Mouse (Mus musculus): ENCODE results near the gene Tmem14a. TPM values are rescaled to one million over a fixed set of nuclear protein-coding genes. Genes with fewer than 3 reads are reported as not detected.
A peak's percentile ranks its signal among the peaks of the same experiment; 100 is the strongest.
"Not testable (repeated sequence)": the region's sequence is repeated elsewhere in the genome, so short reads cannot be mapped to it uniquely, and the experiment has no call there.

Tmem14a gene
- polyA plus RNA-seq, 1 experiment from 2014 or later = 15.2 TPM

DNA sequence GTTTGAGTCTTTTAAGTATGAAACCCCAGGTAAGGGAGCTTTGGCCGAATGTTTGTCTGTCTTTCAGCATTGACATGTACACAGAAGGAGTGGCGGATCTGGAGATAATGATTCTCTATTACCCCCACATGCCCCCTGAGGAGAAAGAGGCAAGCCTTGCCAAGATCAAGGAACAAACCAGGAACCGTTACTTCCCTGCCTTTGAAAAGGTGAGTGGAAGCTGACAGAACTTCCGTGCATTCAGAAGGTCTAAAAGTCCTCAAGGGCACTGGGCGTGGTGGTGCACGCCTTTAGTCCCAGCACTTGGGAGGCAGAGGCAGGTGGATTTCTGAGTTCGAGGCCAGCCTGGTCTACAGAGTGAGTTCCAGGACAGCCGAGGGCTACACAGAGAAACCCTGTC lies 41.6 kb downstream of the Tmem14a start:
- H3K27ac ChIP-seq (ENCODE audit: low read length); H3K4me2 ChIP-seq (replicated peaks; ENCODE audit: low read depth, low read length); H3K9me3 ChIP-seq (ENCODE audit: control insufficient read depth, low read depth, low read length); H3K36me3 ChIP-seq (ENCODE audit: control insufficient read depth, insufficient read depth, low read length); H3K4me3 ChIP-seq (ENCODE audit: low read depth, low read length); ATAC-seq (ENCODE audit: insufficient number of reproducible peaks, insufficient read depth, low FRiP score, low read depth); H3K4me1 ChIP-seq (ENCODE audit: control insufficient read depth, insufficient read depth, low read length); H3K27me3 ChIP-seq (ENCODE audit: control insufficient read depth, insufficient read depth, low read length); H3K9ac ChIP-seq (replicated peaks; ENCODE audit: low read depth, low read length): not testable (repeated sequence)
- 87% methylated on average over 8 of the region's 8 CpGs for WGBS

DNA sequence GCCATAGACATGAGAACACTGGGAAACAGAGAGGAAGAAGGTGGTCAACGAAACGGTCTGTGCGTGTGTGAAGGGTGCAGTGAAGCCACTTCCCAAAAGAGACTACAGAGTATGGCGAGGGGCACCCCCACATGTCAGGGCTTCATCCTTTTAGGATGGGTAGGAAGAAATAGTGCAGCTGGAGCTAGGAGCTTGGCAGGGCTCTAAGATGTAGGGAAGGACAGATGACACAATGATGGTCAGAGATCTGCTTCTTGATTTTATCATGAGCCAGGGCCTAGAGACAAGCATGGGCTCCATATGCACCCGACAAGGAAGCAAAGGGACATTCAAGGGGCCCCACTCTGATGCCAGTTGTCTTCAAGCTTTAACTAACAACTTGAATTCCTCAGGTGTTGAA lies 44.0 kb downstream of the Tmem14a start:
- no peak for ATAC-seq (ENCODE audit: insufficient number of reproducible peaks, insufficient read depth, low FRiP score, low read depth)
- no peak overlapping the region for H3K27ac ChIP-seq (ENCODE audit: low read length)
- H3K9ac ChIP-seq (replicated peaks; ENCODE audit: low read depth, low read length) = no peak overlapping the region
- H3K27me3 ChIP-seq (ENCODE audit: control insufficient read depth, insufficient read depth, low read length) = no peaks in the 10 kb centered on the region
- no peak overlapping the region for H3K4me3 ChIP-seq (ENCODE audit: low read depth, low read length)
- no peaks in the 10 kb centered on the region for H3K4me1 ChIP-seq (ENCODE audit: control insufficient read depth, insufficient read depth, low read length)
- WGBS = 92% methylated on average over 5 of the region's 5 CpGs
- no peak overlapping the region for H3K4me2 ChIP-seq (replicated peaks; ENCODE audit: low read depth, low read length)
- no peaks in the 10 kb centered on the region for H3K9me3 ChIP-seq (ENCODE audit: control insufficient read depth, low read depth, low read length)
- no peaks in the 10 kb centered on the region for H3K36me3 ChIP-seq (ENCODE audit: control insufficient read depth, insufficient read depth, low read length)

DNA sequence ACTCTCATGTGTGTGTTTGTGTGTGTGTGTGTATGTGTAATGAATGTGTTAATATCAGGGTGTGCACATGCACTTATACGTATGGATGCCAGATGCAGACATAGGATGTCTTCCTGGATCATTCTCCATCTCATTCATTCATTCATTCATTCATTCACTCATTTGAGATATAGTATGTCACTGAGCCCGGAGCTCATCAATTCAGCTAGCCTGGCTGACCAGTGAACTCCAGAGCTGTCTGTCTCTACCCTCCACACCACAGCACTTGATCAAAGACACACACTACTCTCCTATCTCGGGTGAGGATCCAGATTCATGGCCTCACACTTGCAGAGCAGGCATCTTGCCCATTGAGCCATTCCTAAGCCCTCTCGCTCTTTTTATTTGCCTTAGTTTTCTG lies 45.6 kb downstream of the Tmem14a start:
- Histone ChIP-seq H3K36me3 (ENCODE audit: control insufficient read depth, insufficient read depth, low read length) (no peaks in the 10 kb centered on the region), H3K4me2 (replicated peaks; ENCODE audit: low read depth, low read length) (no peak overlapping the region), H3K4me1 (ENCODE audit: control insufficient read depth, insufficient read depth, low read length) (no peaks in the 10 kb centered on the region), H3K27me3 (ENCODE audit: control insufficient read depth, insufficient read depth, low read length) (no peaks in the 10 kb centered on the region), H3K9me3 (ENCODE audit: control insufficient read depth, low read depth, low read length) (no peaks in the 10 kb centered on the region), H3K9ac (replicated peaks; ENCODE audit: low read depth, low read length) (no peak overlapping the region), H3K4me3 (ENCODE audit: low read depth, low read length) (no peak overlapping the region), H3K27ac (ENCODE audit: low read length) (no peak overlapping the region)
- no peak for ATAC-seq (ENCODE audit: insufficient number of reproducible peaks, insufficient read depth, low FRiP score, low read depth)
- WGBS = 85% methylated on average over 4 of the region's 4 CpGs

DNA sequence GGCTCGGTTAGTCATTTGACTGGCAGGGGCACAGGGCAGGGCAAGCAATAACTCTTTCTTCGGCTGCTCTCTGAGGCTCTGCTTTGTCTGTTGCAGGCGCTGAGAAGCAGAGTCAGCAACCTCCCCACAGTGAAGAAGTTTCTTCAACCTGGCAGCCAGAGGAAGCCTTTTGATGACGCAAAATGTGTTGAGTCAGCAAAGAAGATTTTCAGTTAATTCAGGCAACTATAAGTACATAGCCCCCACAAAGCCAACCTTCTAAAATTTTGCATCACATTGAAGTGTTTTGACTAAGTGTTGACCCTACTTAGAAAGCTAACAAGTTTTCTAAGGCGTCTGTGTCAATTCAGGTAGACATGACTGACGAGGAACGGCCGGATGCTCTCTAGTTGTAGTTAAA lies 46.4 kb downstream of the Tmem14a start:
- Histone ChIP-seq H3K27ac (ENCODE audit: low read length) (no peak overlapping the region), H3K36me3 (ENCODE audit: control insufficient read depth, insufficient read depth, low read length) (no peaks in the 10 kb centered on the region), H3K4me3 (ENCODE audit: low read depth, low read length) (no peak overlapping the region), H3K4me2 (replicated peaks; ENCODE audit: low read depth, low read length) (no peak overlapping the region), H3K4me1 (ENCODE audit: control insufficient read depth, insufficient read depth, low read length) (no peaks in the 10 kb centered on the region), H3K9me3 (ENCODE audit: control insufficient read depth, low read depth, low read length) (no peaks in the 10 kb centered on the region), H3K27me3 (ENCODE audit: control insufficient read depth, insufficient read depth, low read length) (no peaks in the 10 kb centered on the region), H3K9ac (replicated peaks; ENCODE audit: low read depth, low read length) (no peak overlapping the region)
- WGBS = 74% methylated on average over 8 of the region's 8 CpGs
- no peak for ATAC-seq (ENCODE audit: insufficient number of reproducible peaks, insufficient read depth, low FRiP score, low read depth)

DNA sequence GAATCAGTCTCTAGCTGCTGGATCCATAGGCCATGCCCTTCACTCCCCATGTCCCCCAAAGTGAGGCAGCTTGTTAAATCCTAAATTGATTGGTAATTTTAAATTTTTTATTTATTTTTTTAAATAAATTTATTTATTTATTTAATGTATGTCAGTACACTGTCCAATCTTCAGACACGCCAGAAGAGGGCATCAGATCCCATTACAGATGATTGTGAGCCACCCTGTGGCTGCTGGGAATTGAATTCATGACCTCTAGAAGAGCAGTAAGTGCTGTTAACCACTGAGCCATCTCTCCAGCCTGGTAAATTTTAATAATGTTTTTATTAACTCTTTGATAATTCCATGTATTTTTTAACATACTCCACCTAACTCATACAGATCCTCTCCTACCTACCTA lies 48.4 kb downstream of the Tmem14a start:
- Histone ChIP-seq H3K4me2 (replicated peaks; ENCODE audit: low read depth, low read length) (no peak overlapping the region), H3K36me3 (ENCODE audit: control insufficient read depth, insufficient read depth, low read length) (no peaks in the 10 kb centered on the region), H3K9me3 (ENCODE audit: control insufficient read depth, low read depth, low read length) (no peaks in the 10 kb centered on the region), H3K4me1 (ENCODE audit: control insufficient read depth, insufficient read depth, low read length) (no peaks in the 10 kb centered on the region), H3K27ac (ENCODE audit: low read length) (no peak overlapping the region), H3K27me3 (ENCODE audit: control insufficient read depth, insufficient read depth, low read length) (no peaks in the 10 kb centered on the region), H3K9ac (replicated peaks; ENCODE audit: low read depth, low read length) (no peak overlapping the region), H3K4me3 (ENCODE audit: low read depth, low read length) (no peak overlapping the region)
- ATAC-seq (ENCODE audit: insufficient number of reproducible peaks, insufficient read depth, low FRiP score, low read depth) = no peak
- 71% methylated on average over 1 of the region's 1 CpGs for WGBS

DNA sequence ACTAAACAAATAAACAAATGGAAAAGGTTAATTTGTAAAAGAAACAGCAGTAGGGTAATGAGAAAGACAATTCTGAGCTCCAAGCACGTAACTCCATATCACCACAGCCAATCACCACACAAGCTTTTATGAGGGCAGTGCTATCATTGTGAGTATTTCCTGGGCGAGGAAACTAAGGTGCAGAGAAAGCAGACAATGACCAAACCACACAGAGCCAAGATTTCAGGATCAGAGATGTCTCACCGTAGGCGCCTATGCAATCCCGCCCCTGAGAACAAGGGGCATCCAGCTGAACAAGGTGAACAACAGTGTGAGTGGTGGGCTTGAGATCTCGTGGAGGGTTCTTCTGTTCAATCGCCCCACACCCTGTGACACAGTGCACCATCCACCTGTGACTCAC lies 49.1 kb downstream of the Tmem14a start:
- WGBS = 85% methylated on average over 5 of the region's 7 CpGs
- not testable (repeated sequence) for ATAC-seq (ENCODE audit: insufficient number of reproducible peaks, insufficient read depth, low FRiP score, low read depth); H3K36me3 ChIP-seq (ENCODE audit: control insufficient read depth, insufficient read depth, low read length); H3K4me2 ChIP-seq (replicated peaks; ENCODE audit: low read depth, low read length); H3K27ac ChIP-seq (ENCODE audit: low read length); H3K27me3 ChIP-seq (ENCODE audit: control insufficient read depth, insufficient read depth, low read length); H3K9ac ChIP-seq (replicated peaks; ENCODE audit: low read depth, low read length); H3K4me3 ChIP-seq (ENCODE audit: low read depth, low read length); H3K4me1 ChIP-seq (ENCODE audit: control insufficient read depth, insufficient read depth, low read length); H3K9me3 ChIP-seq (ENCODE audit: control insufficient read depth, low read depth, low read length)

DNA sequence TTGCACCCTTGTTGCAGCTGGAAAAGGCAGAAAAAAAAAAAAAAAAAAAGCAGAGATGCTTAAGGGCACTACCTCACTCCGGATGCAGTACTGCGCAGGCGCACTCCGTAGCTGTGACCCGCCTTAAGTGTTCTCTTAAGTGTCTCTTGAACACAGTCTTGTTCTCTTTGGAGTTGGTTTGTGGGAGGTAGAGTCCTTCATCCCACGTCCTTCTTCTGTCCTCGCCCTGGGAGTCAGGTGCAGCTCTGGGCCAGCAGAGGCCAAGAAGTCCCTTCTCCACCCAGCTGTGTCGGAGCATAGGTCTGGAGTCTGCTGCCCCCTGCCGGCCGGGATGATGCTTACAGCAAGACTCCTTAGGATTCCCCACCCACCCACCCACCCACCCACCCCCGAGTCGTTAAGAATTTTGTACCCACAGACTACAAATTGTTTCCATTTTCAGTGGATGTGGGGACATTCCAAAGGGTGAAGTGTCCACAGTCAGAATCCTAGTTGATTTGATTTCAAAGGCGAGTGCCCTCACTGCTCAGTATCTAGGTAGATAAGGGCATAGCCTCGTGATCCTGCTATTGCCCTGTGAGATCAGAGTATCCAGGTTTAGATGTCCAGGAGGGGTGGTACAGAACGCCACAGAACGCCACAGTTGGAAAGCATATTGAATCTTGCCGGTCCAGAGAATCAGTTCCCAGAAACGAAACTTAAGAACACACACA lies 53.1 kb downstream of the Tmem14a start:
- H3K27me3 ChIP-seq (ENCODE audit: control insufficient read depth, insufficient read depth, low read length) = no peaks in the 10 kb centered on the region
- H3K27ac ChIP-seq (ENCODE audit: low read length) = no peak overlapping the region
- no peaks in the 10 kb centered on the region for H3K36me3 ChIP-seq (ENCODE audit: control insufficient read depth, insufficient read depth, low read length)
- WGBS = 22% methylated on average over 18 of the region's 18 CpGs
- no peaks in the 10 kb centered on the region for H3K9me3 ChIP-seq (ENCODE audit: control insufficient read depth, low read depth, low read length)
- ATAC-seq (ENCODE audit: insufficient number of reproducible peaks, insufficient read depth, low FRiP score, low read depth) = peak; percentile 68
- 0 out of 2 replicates have a peak overlapping the region, but pooled peaks have one; percentile 18 for H3K9ac ChIP-seq (replicated peaks; ENCODE audit: low read depth, low read length)
- peak overlapping the region; percentile 16 for H3K4me3 ChIP-seq (ENCODE audit: low read depth, low read length)
- 0 out of 2 replicates have a peak, but pooled peaks cover 3% of the 10 kb centered on the region for H3K4me1 ChIP-seq (ENCODE audit: control insufficient read depth, insufficient read depth, low read length)
- peak overlapping the region; percentile 45 for H3K4me2 ChIP-seq (replicated peaks; ENCODE audit: low read depth, low read length)

DNA sequence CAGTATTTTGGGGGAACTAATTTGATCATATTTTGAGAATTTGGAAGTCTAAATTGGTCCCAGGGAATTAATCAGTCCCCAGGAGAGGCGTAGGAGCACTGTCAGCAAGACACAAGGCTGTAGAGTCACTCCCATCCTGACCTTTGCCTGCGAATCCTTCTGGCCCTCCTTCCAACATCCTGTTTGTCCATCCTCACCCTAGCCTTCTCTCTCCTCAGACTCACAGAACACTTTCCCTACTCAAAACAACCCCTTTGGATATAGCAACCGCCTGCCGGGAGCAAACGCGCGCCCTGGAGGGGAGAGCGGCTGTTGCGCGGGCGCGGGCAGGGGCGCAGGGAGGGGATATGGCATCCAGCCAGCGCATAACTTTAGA lies 53.7 kb downstream of the Tmem14a start:
- Histone ChIP-seq H3K4me3 (ENCODE audit: low read depth, low read length) (peak overlapping the region; percentile 16), H3K36me3 (ENCODE audit: control insufficient read depth, insufficient read depth, low read length) (no peaks in the 10 kb centered on the region), H3K27me3 (ENCODE audit: control insufficient read depth, insufficient read depth, low read length) (no peaks in the 10 kb centered on the region), H3K9me3 (ENCODE audit: control insufficient read depth, low read depth, low read length) (no peaks in the 10 kb centered on the region), H3K27ac (ENCODE audit: low read length) (no peak overlapping the region), H3K4me2 (replicated peaks; ENCODE audit: low read depth, low read length) (peak overlapping the region; percentile 45), H3K4me1 (ENCODE audit: control insufficient read depth, insufficient read depth, low read length) (0 out of 2 replicates have a peak, but pooled peaks cover 3% of the 10 kb centered on the region), H3K9ac (replicated peaks; ENCODE audit: low read depth, low read length) (0 out of 2 replicates have a peak overlapping the region, but pooled peaks have one; percentile 18)
- WGBS = 16% methylated on average over 14 of the region's 14 CpGs
- 0 out of 2 replicates have a peak, but pooled peaks have one; percentile 21 for ATAC-seq (ENCODE audit: insufficient number of reproducible peaks, insufficient read depth, low FRiP score, low read depth)

DNA sequence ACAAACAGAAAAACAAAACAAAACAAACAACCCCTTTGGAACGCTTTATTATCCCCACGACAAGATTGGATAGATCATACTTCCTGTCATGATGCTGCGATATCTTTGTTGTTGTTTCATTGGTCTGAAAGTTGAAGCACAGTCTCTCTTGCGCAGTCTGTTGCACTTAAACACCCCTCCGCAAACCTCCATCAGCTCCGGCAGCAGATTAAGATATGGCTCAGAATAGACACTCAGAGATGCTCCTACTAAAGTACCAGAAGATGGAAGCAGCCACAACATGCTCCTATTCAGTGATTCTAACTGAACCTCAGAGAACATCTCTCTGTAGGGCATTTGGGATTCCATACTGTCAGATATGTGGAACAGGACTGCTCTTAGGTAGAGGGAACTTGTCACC lies 54.7 kb downstream of the Tmem14a start:
- Histone ChIP-seq H3K4me2 (replicated peaks; ENCODE audit: low read depth, low read length) (no peak overlapping the region), H3K9me3 (ENCODE audit: control insufficient read depth, low read depth, low read length) (no peaks in the 10 kb centered on the region), H3K36me3 (ENCODE audit: control insufficient read depth, insufficient read depth, low read length) (no peaks in the 10 kb centered on the region), H3K4me3 (ENCODE audit: low read depth, low read length) (no peak overlapping the region), H3K9ac (replicated peaks; ENCODE audit: low read depth, low read length) (no peak overlapping the region), H3K27ac (ENCODE audit: low read length) (no peak overlapping the region), H3K4me1 (ENCODE audit: control insufficient read depth, insufficient read depth, low read length) (0 out of 2 replicates have a peak, but pooled peaks cover 3% of the 10 kb centered on the region), H3K27me3 (ENCODE audit: control insufficient read depth, insufficient read depth, low read length) (no peaks in the 10 kb centered on the region)
- 91% methylated on average over 6 of the region's 6 CpGs for WGBS
- ATAC-seq (ENCODE audit: insufficient number of reproducible peaks, insufficient read depth, low FRiP score, low read depth) = no peak

Data from stomach, embryonic 14.5 days (tissue).